Mouse (Mus musculus): ENCODE results near the gene Rnf157.
"Not testable (repeated sequence)": the region's sequence is repeated elsewhere in the genome, so short reads cannot be mapped to it uniquely, and the experiment has no call there.

Rnf157 gene

GRCm38 (mm10) chr11:116416196-116416943 lies 3.5 kb upstream of the Rnf157 start:
- DNase-seq: no peak

- DNase-seq: no peak
Observed at GRCm38 (mm10) chr11:116413631-116414022, 795 bp upstream of the Rnf157 start.

GRCm38 (mm10) chr11:116412028-116412827 lies 604 bp downstream of the Rnf157 start:
- peak; percentile 44 for DNase-seq

GRCm38 (mm10) chr11:116411582-116411981 lies 1.2 kb downstream of the Rnf157 start:
- DNase-seq: no peak

- not testable (repeated sequence) for DNase-seq
Observed at GRCm38 (mm10) chr11:116410415-116410814, 2.4 kb downstream of the Rnf157 start.

- no peak for DNase-seq
Observed at GRCm38 (mm10) chr11:116409008-116409407, 3.8 kb downstream of the Rnf157 start.

GRCm38 (mm10) chr11:116406231-116406728 lies 6.6 kb downstream of the Rnf157 start:
- no peak for DNase-seq

GRCm38 (mm10) chr11:116405601-116406000 lies 7.2 kb downstream of the Rnf157 start:
- DNase-seq: no peak

- no peak for DNase-seq
Observed at GRCm38 (mm10) chr11:116400560-116400959, 12.3 kb downstream of the Rnf157 start.

GRCm38 (mm10) chr11:116398348-116398677 lies 14.5 kb downstream of the Rnf157 start:
- no peak for DNase-seq

GRCm38 (mm10) chr11:116397517-116398347 lies 15.1 kb downstream of the Rnf157 start:
- no peak for DNase-seq

- DNase-seq: no peak
Observed at GRCm38 (mm10) chr11:116396934-116397330, 15.9 kb downstream of the Rnf157 start.

- DNase-seq: no peak
Observed at GRCm38 (mm10) chr11:116396276-116396933, 16.4 kb downstream of the Rnf157 start.

GRCm38 (mm10) chr11:116394769-116395168 lies 18.1 kb downstream of the Rnf157 start:
- DNase-seq: no peak

- peak; percentile 66 for DNase-seq
Observed at GRCm38 (mm10) chr11:116388841-116389480, 23.9 kb downstream of the Rnf157 start.

GRCm38 (mm10) chr11:116387086-116388071 lies 25.5 kb downstream of the Rnf157 start:
- no peak for DNase-seq

GRCm38 (mm10) chr11:116385999-116386398 lies 26.8 kb downstream of the Rnf157 start:
- no peak for DNase-seq

GRCm38 (mm10) chr11:116384171-116384570 lies 28.7 kb downstream of the Rnf157 start:
- DNase-seq: no peak

GRCm38 (mm10) chr11:116383070-116383469 lies 29.8 kb downstream of the Rnf157 start:
- DNase-seq: not testable (repeated sequence)

- DNase-seq: no peak
Observed at GRCm38 (mm10) chr11:116380767-116381166, 32.1 kb downstream of the Rnf157 start.

GRCm38 (mm10) chr11:116379530-116379929 lies 33.3 kb downstream of the Rnf157 start:
- DNase-seq: no peak
